Mouse (Mus musculus) neural tube, embryonic 15.5 days (tissue): ENCODE data around the gene Rassf3. TPM values are rescaled to one million over a fixed set of nuclear protein-coding genes. Genes with fewer than 3 reads are reported as not detected.
A peak's percentile ranks its signal among the peaks of the same experiment; 100 is the strongest.

Experiments used
- ATAC-seq: fragments of 200-750 bp; cut with Nextera tagmentation; 2 replicates; pipeline ENCODE4 v1.8.0; 2017; ENCODE audit warnings: mild to moderate bottlenecking, moderate TSS enrichment, moderate library complexity; ENCODE audit not compliant: low FRiP score
- H3K27ac ChIP-seq: fragments of 300-500 bp; sonication (generic); replicated peaks from 2 replicates; pipeline ENCODE4 v1.5.1; 2015; ENCODE audit warnings: mild to moderate bottlenecking, inconsistent platforms
- H3K27me3 ChIP-seq: fragments of 300-500 bp; sonication (generic); replicated peaks from 2 replicates; pipeline ENCODE4 v1.6.1; 2015; ENCODE audit warnings: inconsistent platforms
- H3K36me3 ChIP-seq: fragments of 300-500 bp; sonication (generic); 2 replicates; pipeline ENCODE4 v1.6.1; 2015; ENCODE audit warnings: inconsistent platforms
- H3K4me1 ChIP-seq: fragments of 300-500 bp; sonication (generic); 2 replicates; pipeline ENCODE4 v1.6.1; 2015; ENCODE audit warnings: inconsistent platforms
- H3K4me2 ChIP-seq: fragments of 300-500 bp; sonication (generic); 2 replicates; pipeline ENCODE4 v1.6.1; 2015; ENCODE audit warnings: inconsistent platforms, mild to moderate bottlenecking, moderate library complexity
- H3K4me3 ChIP-seq: fragments of 300-500 bp; sonication (generic); replicated peaks from 2 replicates; pipeline ENCODE4 v1.5.1; 2015; ENCODE audit warnings: mild to moderate bottlenecking, inconsistent platforms
- H3K9ac ChIP-seq: fragments of 300-500 bp; sonication (generic); replicated peaks from 2 replicates; pipeline ENCODE4 v1.6.1; 2015; ENCODE audit warnings: mild to moderate bottlenecking, inconsistent platforms
- H3K9me3 ChIP-seq: fragments of 300-500 bp; sonication (generic); replicated peaks from 2 replicates; pipeline ENCODE4 v1.6.1; 2016; ENCODE audit warnings: inconsistent platforms
- WGBS: fragments of 180-500 bp; shearing (Covaris S2); methylation state at CpG from one replicate; pipeline ENCODE4 v1.1.7; 2015; ENCODE audit warnings: mixed read lengths; 5-methylcytosine and 5-hydroxymethylcytosine counted together
- polyA plus RNA-seq: library from polyadenylated mRNA; unstranded; fragments of >200 nt; fragmentation: Nextera tagmentation; extraction: Ambion mirVana; gene quantifications from 2 replicates; pipeline ENCODE4 v1.2.1, GENCODE M21; 2015

Rassf3 gene
- polyA plus RNA-seq, 1 experiment from 2014 or later: 6.7 TPM

DNA sequence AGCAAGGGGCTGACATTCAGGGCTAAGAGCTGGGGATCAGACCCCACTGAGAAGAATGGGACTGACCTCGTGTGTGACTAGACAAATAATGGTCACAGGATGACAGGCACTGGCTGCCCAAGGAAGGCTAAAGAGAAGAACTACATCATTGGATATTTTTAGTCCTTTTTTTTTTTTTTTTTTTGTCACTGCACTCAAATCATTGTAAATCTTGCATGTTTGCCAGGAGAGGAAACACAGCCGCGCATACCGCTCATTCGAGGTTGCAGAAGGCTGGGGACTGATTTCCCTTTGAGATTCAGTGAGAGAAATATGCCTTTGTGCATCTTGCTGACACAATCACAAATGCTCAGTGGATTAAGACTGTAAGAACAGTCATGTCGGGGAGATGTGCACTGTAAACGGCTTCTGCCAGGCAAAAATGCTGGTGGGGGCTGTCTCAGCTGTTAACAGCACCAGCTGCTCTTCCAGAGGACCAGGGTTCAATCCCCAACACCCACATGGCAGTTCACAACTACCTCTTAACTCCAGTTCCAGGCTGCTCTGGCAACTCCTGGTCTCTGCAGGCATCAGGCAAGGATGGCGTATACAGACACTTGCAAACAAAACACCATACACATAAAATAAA lies 4.5 kb downstream of the Rassf3 start:
- Histone ChIP-seq H3K36me3 (no peaks in the 10 kb centered on the region), H3K4me3 (no peak overlapping the region), H3K9me3 (no peaks in the 10 kb centered on the region), H3K27ac (peak overlapping the region; percentile 51), H3K9ac (no peak overlapping the region), H3K4me1 (peaks cover 50% of the 10 kb centered on the region), H3K27me3 (no peaks in the 10 kb centered on the region), H3K4me2 (0 out of 2 replicates have a peak overlapping the region, but pooled peaks have one; percentile 2)
- WGBS: 27% methylated on average over 8 of the region's 8 CpGs
- no peak for ATAC-seq

DNA sequence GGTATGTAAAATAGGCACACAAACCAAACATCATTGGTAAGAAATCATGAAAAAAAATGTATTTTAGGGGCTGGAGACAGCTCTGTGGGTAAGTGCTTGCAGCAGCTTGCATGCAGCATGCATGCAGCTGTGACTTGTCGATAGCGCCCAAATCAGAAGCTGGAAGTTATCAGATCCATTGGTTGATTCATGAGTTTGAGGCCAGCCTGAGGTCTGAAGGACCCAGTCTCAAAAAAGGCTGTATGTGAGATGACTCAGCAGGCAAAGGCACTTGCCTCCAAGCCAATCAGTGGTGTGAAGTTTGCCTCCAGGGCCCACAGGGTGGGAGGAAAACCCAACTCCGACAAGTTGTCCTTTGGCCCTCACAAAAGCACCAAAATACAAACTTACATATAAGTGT lies 6.5 kb downstream of the Rassf3 start:
- no peak for ATAC-seq
- no peak overlapping the region for H3K27ac ChIP-seq
- H3K36me3 ChIP-seq: no peaks in the 10 kb centered on the region
- WGBS: 81% methylated on average over 3 of the region's 3 CpGs
- no peak overlapping the region for H3K9ac ChIP-seq
- no peaks in the 10 kb centered on the region for H3K9me3 ChIP-seq
- peaks cover 37% of the 10 kb centered on the region for H3K4me1 ChIP-seq
- no peak overlapping the region for H3K4me2 ChIP-seq
- no peak overlapping the region for H3K4me3 ChIP-seq
- H3K27me3 ChIP-seq: no peaks in the 10 kb centered on the region

DNA sequence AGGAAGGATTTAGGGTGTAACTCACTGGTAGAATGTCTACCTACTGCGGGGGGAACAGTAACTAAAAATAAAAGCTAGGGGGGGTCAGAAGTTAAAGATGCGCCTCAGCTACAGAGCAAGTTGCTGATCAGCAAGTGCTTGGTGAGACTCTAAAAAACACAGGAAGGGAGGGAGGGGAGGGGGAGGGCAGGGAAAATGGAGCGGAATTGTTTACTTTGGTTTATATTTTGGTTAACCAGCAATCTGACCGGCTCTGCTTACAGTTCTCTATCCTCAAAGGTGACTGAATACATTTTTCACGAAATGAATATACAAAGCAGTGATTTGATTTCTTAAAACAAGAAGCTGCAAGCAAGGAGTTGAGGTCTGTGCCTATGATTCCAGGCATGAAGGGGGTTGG lies 7.2 kb downstream of the Rassf3 start:
- Histone ChIP-seq H3K36me3 (no peaks in the 10 kb centered on the region), H3K4me2 (no peak overlapping the region), H3K4me1 (peaks cover 36% of the 10 kb centered on the region), H3K27ac (no peak overlapping the region; the same call in 1 of the 2 replicates), H3K9me3 (no peaks in the 10 kb centered on the region), H3K4me3 (no peak overlapping the region), H3K9ac (no peak overlapping the region), H3K27me3 (no peaks in the 10 kb centered on the region)
- ATAC-seq: no peak
- 60% methylated on average over 5 of the region's 5 CpGs for WGBS

DNA sequence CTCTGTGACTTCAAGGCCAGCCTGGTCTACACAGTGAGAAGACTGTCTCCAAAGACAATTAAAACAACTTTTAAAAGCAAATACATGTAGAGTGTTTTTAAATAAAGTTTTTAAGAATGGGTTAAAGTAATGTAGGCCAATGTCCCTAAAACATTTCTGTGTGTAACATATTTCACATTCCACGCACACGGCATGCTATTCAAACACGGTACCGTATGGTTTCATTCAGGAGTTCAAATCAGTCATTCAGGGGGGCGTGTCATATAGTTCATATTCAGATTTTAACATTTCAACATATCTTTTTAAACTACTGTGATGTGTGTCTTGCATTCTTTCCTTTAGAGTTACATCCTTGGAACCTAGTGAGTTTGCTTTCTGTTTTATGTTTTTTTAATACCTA lies 7.9 kb downstream of the Rassf3 start:
- no peaks in the 10 kb centered on the region for H3K9me3 ChIP-seq
- no peak overlapping the region for H3K9ac ChIP-seq
- H3K27me3 ChIP-seq: no peaks in the 10 kb centered on the region
- ATAC-seq: no peak
- no peak overlapping the region for H3K4me2 ChIP-seq
- no peaks in the 10 kb centered on the region for H3K36me3 ChIP-seq
- 89% methylated on average over 5 of the region's 5 CpGs for WGBS
- no peak overlapping the region; the same call in 1 of the 2 replicates for H3K27ac ChIP-seq
- peaks cover 36% of the 10 kb centered on the region for H3K4me1 ChIP-seq
- H3K4me3 ChIP-seq: no peak overlapping the region

DNA sequence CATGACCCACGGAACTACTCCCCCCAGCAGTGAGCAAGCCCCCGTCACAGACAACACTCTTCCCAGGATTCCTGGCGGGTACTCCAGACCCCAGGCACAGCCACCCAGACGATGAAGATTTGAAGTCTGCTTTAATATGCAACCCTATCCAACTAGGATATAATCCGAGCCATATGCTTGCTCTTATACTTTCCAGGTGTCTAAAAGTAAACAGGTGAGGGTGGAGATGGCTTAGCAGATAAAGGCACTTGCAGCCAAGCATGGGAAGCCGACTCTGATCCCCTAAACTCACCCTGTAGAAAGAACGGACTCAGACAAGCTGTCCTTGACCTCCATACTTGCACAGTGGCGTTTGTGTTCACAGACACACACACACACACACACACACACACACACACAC lies 8.4 kb downstream of the Rassf3 start:
- Histone ChIP-seq H3K9me3 (no peaks in the 10 kb centered on the region), H3K4me2 (no peak overlapping the region), H3K4me1 (peaks cover 33% of the 10 kb centered on the region), H3K4me3 (no peak overlapping the region), H3K9ac (no peak overlapping the region), H3K27me3 (no peaks in the 10 kb centered on the region), H3K36me3 (no peaks in the 10 kb centered on the region), H3K27ac (no peak overlapping the region)
- 81% methylated on average over 8 of the region's 8 CpGs for WGBS
- ATAC-seq: no peak

DNA sequence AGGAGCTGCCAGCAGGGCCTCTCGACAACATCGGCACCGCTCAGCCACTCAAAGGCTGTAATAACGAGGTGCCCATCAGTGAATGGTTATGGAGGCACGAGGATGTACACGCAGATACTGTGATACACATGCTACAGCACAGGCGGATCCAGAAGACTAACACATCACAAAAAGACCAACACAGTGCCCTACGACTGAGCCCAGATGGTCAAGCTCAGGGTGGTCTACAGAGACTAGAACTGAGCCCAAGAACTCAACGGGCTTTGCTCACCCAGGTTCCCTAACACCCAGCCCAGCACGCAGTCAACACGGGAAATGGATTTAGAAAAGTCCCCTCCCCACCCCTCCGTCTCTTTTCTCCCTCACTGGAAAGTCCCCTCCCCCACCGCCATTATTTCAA lies 9.1 kb downstream of the Rassf3 start:
- no peaks in the 10 kb centered on the region for H3K27me3 ChIP-seq
- H3K4me1 ChIP-seq: peaks cover 35% of the 10 kb centered on the region
- no peak overlapping the region for H3K4me3 ChIP-seq
- ATAC-seq: no peak
- WGBS: 78% methylated on average over 13 of the region's 13 CpGs
- H3K9me3 ChIP-seq: no peaks in the 10 kb centered on the region
- no peaks in the 10 kb centered on the region for H3K36me3 ChIP-seq
- H3K27ac ChIP-seq: no peak overlapping the region; the same call in 1 of the 2 replicates
- no peak overlapping the region for H3K9ac ChIP-seq
- H3K4me2 ChIP-seq: no peak overlapping the region

DNA sequence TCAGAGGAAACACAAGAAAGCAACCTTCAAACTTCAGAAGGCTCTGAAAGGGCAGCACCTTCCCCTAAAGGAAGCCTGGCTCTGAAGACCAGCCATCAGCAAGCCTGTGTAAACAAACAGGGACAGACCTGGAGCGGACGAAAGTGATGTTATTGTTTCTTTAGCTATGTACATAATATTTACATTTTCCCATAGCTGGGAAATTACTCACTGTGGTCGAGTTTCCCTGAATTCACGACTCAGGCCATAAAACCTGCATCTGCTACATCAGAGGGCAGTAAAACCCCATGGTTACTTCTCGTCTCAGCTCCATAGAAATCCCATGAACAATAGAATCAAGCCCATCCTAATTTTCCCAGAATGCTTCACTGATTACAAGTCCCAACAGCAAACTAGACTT lies 11.1 kb downstream of the Rassf3 start:
- Histone ChIP-seq H3K4me1 (peaks cover 36% of the 10 kb centered on the region), H3K4me2 (no peak overlapping the region), H3K4me3 (no peak overlapping the region), H3K27me3 (no peaks in the 10 kb centered on the region), H3K36me3 (no peaks in the 10 kb centered on the region), H3K9ac (no peak overlapping the region), H3K9me3 (no peaks in the 10 kb centered on the region), H3K27ac (peak overlapping the region; percentile 48; the same call in 1 of the 2 replicates)
- ATAC-seq: no peak
- WGBS: 15% methylated on average over 5 of the region's 5 CpGs

DNA sequence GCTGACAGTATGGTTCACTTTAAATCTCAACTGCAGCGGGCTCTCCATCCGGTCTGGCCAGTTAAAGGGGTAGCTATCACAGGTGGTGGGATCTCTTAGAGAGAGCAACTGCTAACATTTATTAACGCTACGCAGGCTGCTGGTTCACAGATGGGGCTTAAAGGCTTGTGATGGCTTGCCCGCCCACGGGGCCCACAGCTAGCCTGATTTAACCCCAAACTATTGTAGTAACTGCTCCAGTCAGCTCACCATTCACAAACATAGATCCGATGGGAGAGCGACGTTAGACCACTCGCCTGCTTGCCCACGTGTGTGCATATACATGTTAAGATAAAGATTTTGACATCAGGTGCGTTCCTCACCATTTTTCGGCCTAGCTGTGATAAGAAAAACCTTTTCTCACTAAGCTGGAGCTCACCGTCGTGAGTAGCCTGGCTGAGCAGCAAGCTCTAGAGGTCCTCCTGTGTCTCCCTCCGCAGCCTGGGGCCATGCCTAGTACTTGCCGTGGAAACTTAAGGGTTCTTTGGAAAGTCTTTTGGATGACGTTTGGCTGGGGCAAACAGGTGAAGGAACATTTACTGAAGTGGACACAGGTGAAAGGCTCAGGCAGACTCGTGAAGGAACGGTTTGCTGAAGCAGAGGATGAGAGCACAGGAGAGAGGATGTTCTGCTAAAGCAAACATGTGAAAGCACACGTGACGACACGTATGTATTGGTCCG lies 13.8 kb downstream of the Rassf3 start:
- Histone ChIP-seq H3K4me1 (peaks cover 45% of the 10 kb centered on the region), H3K27me3 (no peaks in the 10 kb centered on the region), H3K27ac (peak overlapping the region; percentile 63; the same call in 1 of the 2 replicates), H3K36me3 (no peaks in the 10 kb centered on the region), H3K4me3 (no peak overlapping the region), H3K9me3 (no peaks in the 10 kb centered on the region), H3K9ac (no peak overlapping the region), H3K4me2 (peak overlapping the region; percentile 48)
- ATAC-seq: no peak
- WGBS: 65% methylated on average over 24 of the region's 24 CpGs

DNA sequence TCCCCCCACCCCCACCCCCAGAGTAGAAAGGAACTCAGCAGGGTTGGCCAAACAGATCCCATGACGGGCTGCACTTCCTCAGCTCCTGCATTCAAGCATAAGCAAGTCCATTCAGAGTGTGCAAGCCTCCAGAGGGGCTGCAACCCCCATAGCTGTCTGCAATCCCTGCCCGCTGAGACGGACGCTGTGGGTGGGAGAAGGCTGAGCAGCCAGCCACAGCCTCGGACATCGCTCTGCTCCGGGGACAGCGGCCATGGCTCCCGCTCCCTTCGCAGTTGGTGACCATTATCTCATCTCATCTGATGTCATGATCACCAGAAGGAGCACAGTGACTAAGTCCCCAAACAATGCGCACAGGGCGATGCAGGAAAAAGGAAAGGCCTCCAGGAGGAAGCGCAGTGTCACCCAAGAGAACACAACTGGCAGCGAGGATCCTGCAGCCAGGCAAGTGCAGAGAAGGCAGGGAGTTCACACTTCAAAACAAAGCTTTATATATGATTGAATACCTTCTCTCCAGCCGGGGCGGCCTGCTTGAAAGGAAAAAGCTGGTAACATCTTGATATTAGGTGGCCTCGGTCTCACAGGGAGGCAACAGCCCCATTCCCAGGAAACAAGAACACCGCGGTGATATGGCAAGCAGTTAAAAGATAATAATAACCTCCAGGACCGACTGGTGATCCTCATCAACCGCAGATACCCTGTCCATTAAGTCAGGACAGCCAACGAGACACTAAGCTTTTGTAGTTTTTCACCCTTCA lies 14.6 kb downstream of the Rassf3 start:
- ATAC-seq: peak; percentile 40; the same call in 1 of the 2 replicates
- WGBS: 10% methylated on average over 22 of the region's 22 CpGs
- peak overlapping the region; percentile 63 for H3K27ac ChIP-seq

DNA sequence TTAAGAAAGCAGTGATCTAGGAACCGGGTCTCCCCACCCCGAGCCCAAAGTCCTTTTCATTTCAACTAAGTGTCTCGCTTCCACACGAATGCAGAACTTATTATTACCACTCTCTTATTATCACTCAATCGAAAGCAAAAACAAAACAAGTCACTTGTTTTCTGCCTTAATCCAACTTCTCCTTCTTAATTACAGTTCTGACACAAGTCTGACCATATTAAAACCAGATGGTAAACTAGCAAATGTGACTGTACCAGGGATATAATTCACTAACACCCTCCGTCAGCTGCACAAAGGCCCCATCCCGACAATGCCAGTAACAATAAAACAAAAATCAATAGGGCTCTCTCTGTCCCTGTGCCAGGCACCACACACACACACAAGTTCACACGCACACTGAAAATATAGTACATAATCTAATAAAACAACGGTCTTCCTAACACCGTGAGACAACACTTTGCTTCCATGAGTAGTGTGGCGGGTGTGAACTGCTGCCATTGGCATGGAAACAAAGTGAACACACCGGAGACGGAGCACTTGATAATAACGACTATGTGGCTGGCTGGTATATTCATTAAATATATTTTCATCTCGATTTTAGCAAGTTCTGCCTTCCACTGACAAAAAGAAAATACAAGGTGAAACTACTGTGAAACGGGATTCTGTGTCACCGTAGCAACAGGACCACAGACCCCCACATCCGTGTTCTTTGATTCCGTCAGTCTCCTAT lies 16.9 kb downstream of the Rassf3 start:
- Histone ChIP-seq H3K9me3 (no peaks in the 10 kb centered on the region), H3K9ac (no peak overlapping the region), H3K4me1 (peaks cover 32% of the 10 kb centered on the region), H3K27ac (no peak overlapping the region), H3K27me3 (no peaks in the 10 kb centered on the region), H3K36me3 (no peaks in the 10 kb centered on the region), H3K4me2 (peak overlapping the region; percentile 30), H3K4me3 (no peak overlapping the region)
- ATAC-seq: no peak
- 44% methylated on average over 19 of the region's 19 CpGs for WGBS

More for the DNA sequence above, 14.6 kb downstream of the Rassf3 start:
- peaks cover 41% of the 10 kb centered on the region for H3K4me1 ChIP-seq
- H3K27me3 ChIP-seq: no peaks in the 10 kb centered on the region
- H3K4me3 ChIP-seq: no peak overlapping the region
- peak overlapping the region; percentile 48 for H3K4me2 ChIP-seq
- no peaks in the 10 kb centered on the region for H3K9me3 ChIP-seq
- H3K9ac ChIP-seq: peak overlapping the region; percentile 17; the same call in 1 of the 2 replicates
- H3K36me3 ChIP-seq: no peaks in the 10 kb centered on the region

DNA sequence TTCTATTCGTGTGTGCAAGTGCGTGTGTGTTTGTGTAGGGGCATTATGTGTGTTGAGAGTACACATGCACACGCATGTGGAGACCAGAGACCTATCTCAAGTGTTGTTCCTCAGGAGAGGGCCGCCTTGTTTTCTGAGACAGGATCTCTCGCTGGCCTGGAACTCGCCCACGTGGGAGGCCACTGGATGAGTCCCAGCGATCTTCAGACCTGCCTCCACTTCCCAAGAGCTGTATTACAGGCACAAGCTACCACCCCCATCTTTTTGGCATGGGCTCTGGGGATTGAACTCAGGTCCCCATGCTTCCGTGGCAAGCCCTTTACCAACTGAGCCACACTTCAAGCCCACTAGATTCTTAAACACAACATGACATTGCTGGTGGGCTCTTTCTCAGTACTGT lies 17.7 kb downstream of the Rassf3 start:
- no peaks in the 10 kb centered on the region for H3K27me3 ChIP-seq
- WGBS: 87% methylated on average over 9 of the region's 9 CpGs
- no peak overlapping the region for H3K4me2 ChIP-seq
- no peak overlapping the region for H3K4me3 ChIP-seq
- H3K27ac ChIP-seq: no peak overlapping the region
- no peaks in the 10 kb centered on the region for H3K36me3 ChIP-seq
- ATAC-seq: no peak
- no peak overlapping the region for H3K9ac ChIP-seq
- peaks cover 32% of the 10 kb centered on the region for H3K4me1 ChIP-seq
- H3K9me3 ChIP-seq: no peaks in the 10 kb centered on the region
